Mouse (Mus musculus) liver, postnatal 0 days (tissue): Measurements from ENCODE around the gene Nr1h2. TPM values are rescaled to one million over a fixed set of nuclear protein-coding genes. Genes with fewer than 3 reads are reported as not detected.
A peak's percentile ranks its signal among the peaks of the same experiment; 100 is the strongest.

Source experiments
- ATAC-seq: fragments of 200-750 bp; cut with Nextera tagmentation; 2 replicates; pipeline ENCODE4 v1.8.0; 2017; ENCODE audit warnings: mild to moderate bottlenecking, moderate library complexity
- DNase-seq: peaks from one replicate; pipeline ENCODE4 v3.0.0-alpha.2; 2016
- H3K27ac ChIP-seq: fragments of 300-500 bp; sonication (generic); 2 replicates; pipeline ENCODE4 v1.5.1; 2014; ENCODE audit warnings: antibody characterized with exemption, moderate library complexity, mild to moderate bottlenecking, low read depth
- H3K27me3 ChIP-seq: fragments of 300-500 bp; sonication (generic); 2 replicates; pipeline ENCODE4 v1.6.1; 2014; ENCODE audit warnings: low read length, control low read depth, mixed read lengths; ENCODE audit not compliant: insufficient read depth
- H3K36me3 ChIP-seq: fragments of 300-500 bp; sonication (generic); replicated peaks from 2 replicates; pipeline ENCODE4 v1.6.1; 2014; ENCODE audit warnings: mild to moderate bottlenecking, control low read depth, low read length, moderate library complexity, mixed read lengths; ENCODE audit not compliant: insufficient read depth
- H3K4me1 ChIP-seq: fragments of 300-500 bp; sonication (generic); 2 replicates; pipeline ENCODE4 v1.6.1; 2014; ENCODE audit warnings: antibody characterized with exemption, mild to moderate bottlenecking, control low read depth; ENCODE audit not compliant: insufficient read depth
- H3K4me2 ChIP-seq: fragments of 300-500 bp; sonication (generic); 2 replicates; pipeline ENCODE4 v1.6.1; 2014; ENCODE audit warnings: low read depth, mild to moderate bottlenecking, low read length, moderate library complexity, mixed read lengths
- H3K4me3 ChIP-seq: fragments of 300-500 bp; sonication (generic); 2 replicates; pipeline ENCODE4 v1.5.1; 2014; ENCODE audit warnings: low read depth, low read length
- H3K9ac ChIP-seq: fragments of 300-500 bp; sonication (generic); replicated peaks from 2 replicates; pipeline ENCODE4 v1.6.1; 2014; ENCODE audit warnings: mild to moderate bottlenecking, moderate library complexity
- H3K9me3 ChIP-seq: fragments of 300-500 bp; sonication (generic); 2 replicates; pipeline ENCODE4 v1.6.1; 2016; ENCODE audit warnings: mild to moderate bottlenecking, control low read depth, low read length, mixed read lengths
- CTCF ChIP-seq: sonication (generic); IDR thresholded peaks from 2 replicates; pipeline ENCODE4 v1.5.1; 2016; ENCODE audit warnings: antibody characterized with exemption, low read depth
- EP300 ChIP-seq: IDR thresholded peaks from 2 replicates; pipeline ENCODE4 v1.6.1; 2016; ENCODE audit warnings: antibody characterized with exemption, low read depth, mild to moderate bottlenecking
- WGBS: fragments of 180-500 bp; shearing (Covaris S2); extraction: QIAGEN DNeasy Blood & Tissue Kit; methylation state at CpG from one replicate; pipeline ENCODE4 v1.1.7; 2014; ENCODE audit not compliant: insufficient replicate concordance; 5-methylcytosine and 5-hydroxymethylcytosine counted together
- polyA plus RNA-seq: library from polyadenylated mRNA; unstranded; fragments of >200 nt; fragmentation: Nextera tagmentation; extraction: Ambion mirVana; gene quantifications from 2 replicates; pipeline ENCODE4 v1.2.1, GENCODE M21; 2015

The Nr1h2 gene
- polyA plus RNA-seq, 1 experiment from 2014 or later, result 33.6 TPM

DNA sequence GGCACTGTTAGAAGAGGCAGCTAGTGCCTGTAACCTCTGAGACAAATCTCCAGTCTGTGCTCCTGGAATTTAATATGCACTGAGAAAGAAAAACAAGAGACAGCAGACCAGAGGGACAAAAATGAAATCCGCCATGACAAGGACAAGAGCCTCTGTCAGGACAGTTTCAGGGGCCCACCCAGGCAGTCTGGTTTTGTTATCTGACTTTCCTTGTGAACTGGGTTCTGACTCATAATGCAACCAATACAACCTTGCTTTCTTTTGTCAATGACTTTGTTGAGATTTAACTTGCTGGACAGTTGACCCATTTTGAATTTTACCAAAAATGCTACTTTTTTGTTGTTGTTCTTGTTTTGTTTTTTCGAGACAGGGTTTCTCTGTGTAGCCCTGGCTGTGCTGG, 3.9 kb upstream of the Nr1h2 start:
- no peak overlapping the region for H3K4me3 ChIP-seq
- ATAC-seq (no peak), DNase-seq (no peak)
- H3K9me3 ChIP-seq, result no peaks in the 10 kb centered on the region
- H3K36me3 ChIP-seq, result no peaks in the 10 kb centered on the region
- no peak overlapping the region; the same call in 1 of the 2 replicates for H3K27ac ChIP-seq
- no peaks in the 10 kb centered on the region for H3K27me3 ChIP-seq
- 59% methylated on average over 2 of the region's 2 CpGs for WGBS
- no peak for TF ChIP-seq EP300
- TF ChIP-seq CTCF, result no peak
- H3K4me2 ChIP-seq, result no peak overlapping the region
- peaks cover 25% of the 10 kb centered on the region for H3K4me1 ChIP-seq
- H3K9ac ChIP-seq, result no peak overlapping the region

DNA sequence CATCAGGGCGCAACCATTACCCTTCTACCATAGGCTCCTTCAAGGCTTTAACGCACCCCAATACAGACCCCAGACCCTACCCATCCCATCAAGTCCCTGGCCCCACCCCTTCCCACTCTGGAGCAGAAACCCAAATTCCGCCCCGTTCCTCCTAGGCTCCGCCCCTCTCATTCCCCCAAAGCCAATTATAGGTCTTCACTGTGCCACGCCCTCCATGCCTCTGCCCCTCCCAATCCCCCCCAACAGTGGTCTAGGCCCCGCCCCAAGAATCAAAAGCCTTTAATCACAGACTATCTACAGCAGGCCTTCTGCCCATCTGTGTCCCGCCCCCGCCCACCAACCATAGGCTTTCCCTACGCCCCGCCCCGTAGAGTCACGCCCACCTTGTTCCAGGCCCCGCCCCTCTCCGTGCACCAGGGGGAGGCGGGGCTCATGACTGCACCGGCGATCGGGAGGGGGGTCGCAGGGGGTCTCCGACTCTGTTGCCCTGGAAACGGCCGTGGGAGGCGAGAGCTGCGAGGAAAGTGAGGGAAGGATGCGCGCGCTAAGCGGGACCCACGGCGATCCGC, 471 bp downstream of the Nr1h2 start:
- peak overlapping the region; percentile 100 for H3K27ac ChIP-seq
- peak overlapping the region; percentile 78 for H3K4me2 ChIP-seq
- peak overlapping the region; percentile 95 for H3K9ac ChIP-seq
- H3K36me3 ChIP-seq, result peaks cover 32% of the 10 kb centered on the region
- TF ChIP-seq CTCF (no peak), EP300 (no peak)
- DNase-seq (peak; percentile 93), ATAC-seq (peak; percentile 81)
- no peaks in the 10 kb centered on the region for H3K9me3 ChIP-seq
- WGBS, result under 1% methylated on average over 32 of the region's 32 CpGs
- H3K4me3 ChIP-seq, result peak overlapping the region; percentile 99
- no peaks in the 10 kb centered on the region for H3K27me3 ChIP-seq
- H3K4me1 ChIP-seq, result peaks cover 19% of the 10 kb centered on the region

DNA sequence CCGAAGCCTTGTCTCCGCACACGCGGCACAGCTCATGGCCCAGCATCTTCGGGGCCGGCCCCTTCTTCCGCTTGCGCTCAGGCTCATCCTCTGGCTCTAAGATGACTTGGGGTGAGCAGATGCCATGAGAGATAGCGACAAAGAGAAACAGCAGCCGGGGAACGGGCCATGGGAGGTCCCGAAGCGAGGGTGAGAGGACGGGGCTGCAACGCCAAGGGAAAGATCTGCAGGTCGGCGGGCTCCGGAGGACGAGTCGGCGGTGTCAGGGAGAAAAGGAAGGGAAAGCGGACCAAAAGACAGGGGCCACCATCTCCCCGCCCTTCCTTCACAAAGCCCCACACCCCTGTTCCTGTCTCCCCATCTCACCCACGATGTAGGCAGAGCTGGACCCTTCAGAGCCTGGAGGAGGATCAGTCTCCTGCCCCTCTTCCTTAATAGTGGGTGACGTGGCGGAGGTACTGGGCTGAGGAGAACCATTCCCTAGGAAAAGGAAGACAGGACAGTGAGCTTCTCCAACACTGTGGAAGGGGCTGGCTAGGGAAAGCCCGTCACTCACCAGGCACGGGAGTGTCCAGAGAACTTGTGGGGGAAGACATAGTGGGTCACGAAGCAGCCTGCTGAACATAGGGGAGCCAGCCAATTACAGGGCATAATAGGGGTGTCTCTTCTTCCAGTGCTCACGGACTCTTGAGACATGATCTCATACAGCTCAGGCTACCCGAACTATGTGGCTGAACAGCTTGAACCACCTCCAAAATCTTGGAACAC, 1.4 kb downstream of the Nr1h2 start:
- TF ChIP-seq EP300, result no peak
- TF ChIP-seq CTCF, result no peak
- Histone ChIP-seq H3K27me3 (no peaks in the 10 kb centered on the region), H3K4me3 (peak overlapping the region; percentile 99), H3K27ac (no peak overlapping the region), H3K4me2 (peak overlapping the region; percentile 78), H3K9ac (no peak overlapping the region), H3K9me3 (no peaks in the 10 kb centered on the region), H3K36me3 (peaks cover 32% of the 10 kb centered on the region), H3K4me1 (peaks cover 26% of the 10 kb centered on the region)
- ATAC-seq (no peak), DNase-seq (no peak)
- 86% methylated on average over 31 of the region's 31 CpGs for WGBS

DNA sequence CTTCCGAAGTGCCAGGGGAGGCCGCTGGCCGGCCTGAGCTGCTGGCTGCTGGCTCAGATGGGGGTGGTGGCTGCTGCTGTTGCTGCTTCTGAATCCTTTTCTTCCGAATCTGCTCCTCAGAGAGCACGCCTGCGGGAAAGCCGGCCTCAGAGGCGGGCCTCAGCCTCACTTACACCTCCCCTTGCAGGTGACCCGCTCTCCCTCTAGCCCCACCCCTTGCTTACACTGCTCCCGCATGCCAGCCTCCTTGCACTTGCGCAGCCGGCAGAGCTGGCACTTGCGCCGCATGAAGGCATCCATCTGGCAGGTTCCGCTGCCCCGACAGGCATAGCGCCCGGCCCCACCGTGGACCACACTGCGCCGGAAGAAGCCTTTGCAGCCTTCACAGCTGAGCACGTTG, 2.0 kb downstream of the Nr1h2 start:
- 92% methylated on average over 20 of the region's 22 CpGs for WGBS
- H3K4me1 ChIP-seq, result peaks cover 29% of the 10 kb centered on the region
- H3K4me3 ChIP-seq, result no peak overlapping the region
- no peak overlapping the region for H3K27ac ChIP-seq
- DNase-seq (no peak), ATAC-seq (no peak)
- no peak for TF ChIP-seq EP300
- TF ChIP-seq CTCF, result no peak
- H3K36me3 ChIP-seq, result peaks cover 32% of the 10 kb centered on the region
- no peaks in the 10 kb centered on the region for H3K9me3 ChIP-seq
- H3K9ac ChIP-seq, result no peak overlapping the region
- H3K27me3 ChIP-seq, result no peaks in the 10 kb centered on the region
- H3K4me2 ChIP-seq, result no peak overlapping the region

DNA sequence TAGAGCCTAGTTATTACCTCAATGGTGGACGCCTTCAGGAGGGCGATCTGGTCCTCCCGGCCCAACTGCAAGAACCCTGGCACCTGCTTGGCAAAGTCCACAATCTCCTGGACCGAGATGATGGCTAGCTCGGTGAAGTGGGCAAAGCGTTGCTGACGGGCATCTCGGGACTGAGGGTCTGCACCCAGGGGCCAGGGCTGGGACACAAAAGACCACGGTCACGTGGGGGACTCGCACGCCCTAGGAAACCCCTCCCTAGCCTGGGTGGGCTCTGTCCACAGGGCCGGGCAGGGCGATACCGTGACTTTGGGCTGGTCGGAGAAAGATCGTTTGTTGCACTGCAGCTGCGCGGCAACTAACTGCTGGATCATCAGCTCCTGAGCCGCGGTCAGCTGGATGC, 2.5 kb downstream of the Nr1h2 start:
- no peak overlapping the region for H3K4me3 ChIP-seq
- H3K27ac ChIP-seq, result no peak overlapping the region
- ATAC-seq, result no peak
- DNase-seq, result no peak
- no peak overlapping the region for H3K4me2 ChIP-seq
- no peaks in the 10 kb centered on the region for H3K27me3 ChIP-seq
- H3K9me3 ChIP-seq, result no peaks in the 10 kb centered on the region
- TF ChIP-seq EP300, result no peak
- no peak for TF ChIP-seq CTCF
- H3K9ac ChIP-seq, result no peak overlapping the region
- H3K36me3 ChIP-seq, result peaks cover 32% of the 10 kb centered on the region
- 94% methylated on average over 21 of the region's 21 CpGs for WGBS
- peaks cover 25% of the 10 kb centered on the region for H3K4me1 ChIP-seq

DNA sequence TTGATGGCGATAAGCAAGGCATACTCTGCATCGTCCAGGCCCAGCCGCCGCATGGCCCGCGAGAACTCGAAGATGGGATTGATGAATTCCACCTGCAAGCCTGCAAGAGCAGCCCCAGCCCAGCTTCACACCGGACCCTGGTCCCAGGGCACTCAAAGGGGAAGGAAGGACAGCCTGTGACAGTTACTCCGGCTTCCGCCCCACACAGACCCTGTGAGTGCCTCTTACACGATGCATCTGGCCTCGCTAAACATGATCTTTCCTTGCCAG, 3.4 kb downstream of the Nr1h2 start:
- Histone ChIP-seq H3K27me3 (no peaks in the 10 kb centered on the region), H3K27ac (no peak overlapping the region), H3K36me3 (peaks cover 32% of the 10 kb centered on the region), H3K9me3 (no peaks in the 10 kb centered on the region), H3K4me2 (no peak overlapping the region), H3K4me1 (peaks cover 23% of the 10 kb centered on the region), H3K9ac (no peak overlapping the region), H3K4me3 (no peak overlapping the region)
- no peak for ATAC-seq
- TF ChIP-seq CTCF (no peak), EP300 (no peak)
- WGBS, result 92% methylated on average over 12 of the region's 12 CpGs
- no peak for DNase-seq
